Mouse (Mus musculus) intestine, embryonic 14.5 days (tissue): ENCODE results near the gene Gm17657. TPM values are rescaled to one million over a fixed set of nuclear protein-coding genes. Genes with fewer than 3 reads are reported as not detected.

Experiments used
- ATAC-seq: fragments of 200-750 bp; cut with Nextera tagmentation; replicated peaks from 2 replicates; pipeline ENCODE4 v1.8.0; 2017; ENCODE audit warnings: low read depth, moderate number of reproducible peaks, moderate TSS enrichment, moderate library complexity; ENCODE audit not compliant: low FRiP score, low TSS enrichment
- DNase-seq: peaks from one replicate; pipeline ENCODE4 v3.0.0-alpha.2; 2018; ENCODE audit warnings: low spot score
- H3K27ac ChIP-seq: fragments of 300-500 bp; sonication (generic); 2 replicates; pipeline ENCODE4 v1.5.1; 2014; ENCODE audit warnings: low read depth, mild to moderate bottlenecking, control low read depth
- H3K27me3 ChIP-seq: fragments of 300-500 bp; sonication (generic); replicated peaks from 2 replicates; pipeline ENCODE4 v1.6.1; 2014; ENCODE audit warnings: low read length, control low read depth; ENCODE audit not compliant: control insufficient read depth, insufficient read depth
- H3K36me3 ChIP-seq: fragments of 300-500 bp; sonication (generic); 2 replicates; pipeline ENCODE4 v1.6.1; 2014; ENCODE audit warnings: low read length, control low read depth; ENCODE audit not compliant: control insufficient read depth, insufficient read depth
- H3K4me1 ChIP-seq: fragments of 300-500 bp; sonication (generic); replicated peaks from 2 replicates; pipeline ENCODE4 v1.6.1; 2014; ENCODE audit warnings: low read length, control low read depth, mixed read lengths; ENCODE audit not compliant: control insufficient read depth, insufficient read depth
- H3K4me2 ChIP-seq: fragments of 300-500 bp; sonication (generic); 2 replicates; pipeline ENCODE4 v1.6.1; 2014; ENCODE audit warnings: low read length
- H3K4me3 ChIP-seq: fragments of 300-500 bp; sonication (generic); 2 replicates; pipeline ENCODE4 v1.5.1; 2014; ENCODE audit warnings: low read depth, low read length, control low read depth, mixed read lengths
- H3K9ac ChIP-seq: fragments of 300-500 bp; sonication (generic); 2 replicates; pipeline ENCODE4 v1.6.1; 2014; ENCODE audit warnings: mild to moderate bottlenecking, low read length
- H3K9me3 ChIP-seq: fragments of 300-500 bp; sonication (generic); 2 replicates; pipeline ENCODE4 v1.6.1; 2016; ENCODE audit warnings: low read length, control low read depth; ENCODE audit not compliant: control insufficient read depth
- WGBS: fragments of 180-500 bp; shearing (Covaris S2); extraction: QIAGEN DNeasy Blood & Tissue Kit; methylation state at CpG from one replicate; pipeline ENCODE4 v1.1.7; 2014; 5-methylcytosine and 5-hydroxymethylcytosine counted together
- microRNA-seq: library from miRNA; unstranded; fragments of <30 nt; microRNA quantifications from one replicate; pipeline ENCODE4, GENCODE M21; 2016
- polyA plus RNA-seq: library from polyadenylated mRNA; unstranded; fragments of >200 nt; fragmentation: Nextera tagmentation; extraction: Ambion mirVana; gene quantifications from 2 replicates; pipeline ENCODE4 v1.2.1, GENCODE M21; 2014

The Gm17657 gene
- polyA plus RNA-seq, 1 experiment from 2014 or later = not detected

DNA sequence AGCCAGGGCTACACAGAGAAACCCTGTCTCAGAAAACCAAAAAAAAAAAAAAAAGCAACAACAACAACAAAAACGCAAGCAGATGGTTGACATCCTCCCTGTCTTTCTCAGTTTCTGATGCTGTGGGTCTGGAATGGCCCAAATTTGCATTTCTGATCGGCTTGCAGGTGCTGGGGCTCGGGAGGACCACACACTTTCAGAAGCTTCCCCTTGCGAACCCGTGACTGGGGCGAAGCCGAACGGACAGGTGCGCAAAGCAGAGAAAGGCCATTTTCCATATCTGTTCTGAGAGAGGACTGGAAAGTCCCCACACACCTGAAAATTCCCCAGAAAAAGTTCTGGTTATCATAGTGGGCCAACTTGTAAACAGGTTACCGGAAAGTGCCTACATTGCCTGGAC is 72.1 kb downstream of the Gm17657 start:
- no peaks in the 10 kb centered on the region for H3K36me3 ChIP-seq
- no peak overlapping the region for H3K4me2 ChIP-seq
- DNase-seq (no peak), ATAC-seq (no peak)
- no peak overlapping the region for H3K4me3 ChIP-seq
- no peak overlapping the region for H3K9ac ChIP-seq
- WGBS = 89% methylated on average over 10 of the region's 10 CpGs
- H3K27ac ChIP-seq = no peak overlapping the region
- no peaks in the 10 kb centered on the region for H3K4me1 ChIP-seq
- H3K27me3 ChIP-seq = no peaks in the 10 kb centered on the region
- H3K9me3 ChIP-seq = 0 out of 2 replicates have a peak, but pooled peaks cover under 1% of the 10 kb centered on the region

DNA sequence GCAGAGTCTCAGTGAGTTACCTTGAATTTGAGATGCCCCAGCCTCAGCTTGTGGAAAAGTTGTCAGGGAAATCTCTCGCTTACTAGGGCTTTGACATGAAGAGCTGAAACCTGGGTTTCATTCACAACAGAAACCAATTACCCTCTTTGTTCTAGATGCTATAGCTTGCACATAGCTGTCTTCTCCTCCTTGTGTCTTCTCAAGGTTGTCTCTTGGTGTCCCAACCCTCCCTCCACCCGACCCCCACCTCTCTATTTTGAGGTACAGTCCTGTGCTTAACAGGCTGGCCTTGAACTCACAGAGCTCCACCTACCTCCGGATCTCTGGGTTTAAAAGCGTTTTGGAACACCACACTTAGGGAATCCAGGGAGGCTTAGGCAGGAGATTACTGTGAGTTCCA is 73.0 kb downstream of the Gm17657 start:
- no peaks in the 10 kb centered on the region for H3K4me1 ChIP-seq
- no peaks in the 10 kb centered on the region for H3K27me3 ChIP-seq
- DNase-seq (no peak), ATAC-seq (no peak)
- no peak overlapping the region for H3K27ac ChIP-seq
- H3K4me3 ChIP-seq = no peak overlapping the region
- no peak overlapping the region for H3K4me2 ChIP-seq
- no peak overlapping the region for H3K9ac ChIP-seq
- H3K9me3 ChIP-seq = no peaks in the 10 kb centered on the region
- no peaks in the 10 kb centered on the region for H3K36me3 ChIP-seq
- WGBS = 74% methylated on average over 4 of the region's 4 CpGs

DNA sequence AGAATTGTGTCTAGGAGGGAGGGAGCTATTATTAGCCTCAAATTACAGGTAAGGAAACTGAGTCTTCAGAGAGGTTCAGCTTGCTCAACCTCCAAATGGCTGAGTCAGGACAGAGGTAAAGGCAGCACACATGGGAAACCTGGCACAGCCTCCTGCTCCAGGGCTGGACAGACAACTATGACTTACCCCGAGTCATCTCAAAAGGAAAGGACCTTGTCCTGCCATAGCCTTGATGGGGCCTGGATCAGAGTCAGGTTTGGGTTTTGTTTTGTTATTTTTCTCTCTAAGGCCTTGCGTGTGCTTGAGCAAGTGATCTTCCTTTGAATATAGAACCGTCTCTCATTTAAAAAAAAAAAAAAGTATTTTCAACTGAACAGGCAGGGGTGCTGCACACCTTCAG is 74.3 kb downstream of the Gm17657 start:
- no peaks in the 10 kb centered on the region for H3K27me3 ChIP-seq
- peaks cover 6% of the 10 kb centered on the region for H3K4me1 ChIP-seq
- ATAC-seq = no peak
- no peak overlapping the region for H3K9ac ChIP-seq
- H3K4me2 ChIP-seq = no peak overlapping the region
- WGBS = 98% methylated on average over 3 of the region's 3 CpGs
- DNase-seq = no peak
- no peak overlapping the region for H3K4me3 ChIP-seq
- no peak overlapping the region for H3K27ac ChIP-seq
- no peaks in the 10 kb centered on the region for H3K9me3 ChIP-seq
- no peaks in the 10 kb centered on the region for H3K36me3 ChIP-seq

DNA sequence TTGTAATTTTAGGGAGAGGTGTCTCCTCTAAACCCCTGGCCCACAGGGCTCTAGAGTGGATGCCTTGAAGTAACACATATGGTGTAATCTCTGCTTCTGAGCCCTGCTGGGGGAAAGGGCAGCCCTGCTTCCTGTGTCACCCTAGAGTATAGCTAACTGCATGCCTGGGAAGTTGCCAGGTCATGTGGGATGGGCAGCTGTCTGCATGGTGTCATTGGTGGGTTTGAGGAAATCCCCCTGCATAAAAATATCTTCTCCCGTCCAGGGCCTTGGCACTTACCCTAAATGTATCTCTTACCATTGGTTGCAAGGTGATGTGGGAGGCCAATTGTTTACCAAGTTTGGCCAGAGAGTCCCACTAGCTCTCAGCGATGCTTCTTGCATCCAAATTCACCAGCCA is 75.4 kb downstream of the Gm17657 start:
- no peaks in the 10 kb centered on the region for H3K36me3 ChIP-seq
- H3K27me3 ChIP-seq = no peaks in the 10 kb centered on the region
- no peaks in the 10 kb centered on the region for H3K9me3 ChIP-seq
- ATAC-seq = no peak
- no peak overlapping the region for H3K4me2 ChIP-seq
- no peak overlapping the region for H3K4me3 ChIP-seq
- 67% methylated on average over 2 of the region's 2 CpGs for whole genome bisulfite sequencing
- no peak overlapping the region for H3K9ac ChIP-seq
- peaks cover 12% of the 10 kb centered on the region for H3K4me1 ChIP-seq
- H3K27ac ChIP-seq = no peak overlapping the region
- DNase-seq = no peak

DNA sequence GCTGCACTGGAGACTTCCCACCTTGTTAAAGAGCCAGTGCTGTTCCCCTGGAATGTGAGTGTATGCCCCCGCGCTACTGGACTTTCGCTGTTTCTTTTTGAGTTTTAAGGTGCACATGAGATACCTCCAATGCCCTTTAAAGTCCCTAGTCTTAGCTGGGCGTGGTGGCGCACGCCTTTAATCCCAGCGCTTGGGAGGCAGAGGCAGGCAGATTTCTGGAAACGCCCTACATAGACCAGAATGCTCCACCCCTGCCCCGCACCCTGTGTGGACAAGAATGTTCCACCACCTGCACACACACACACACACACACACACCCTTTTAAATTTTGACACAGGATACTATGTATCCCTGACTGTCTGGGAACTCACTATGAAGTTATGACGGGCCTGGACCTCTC is 76.0 kb downstream of the Gm17657 start:
- 95% methylated on average over 10 of the region's 10 CpGs for WGBS
- ATAC-seq (no peak), DNase-seq (no peak)
- H3K4me1 ChIP-seq = peaks cover 12% of the 10 kb centered on the region
- no peak overlapping the region for H3K4me2 ChIP-seq
- no peak overlapping the region for H3K9ac ChIP-seq
- no peak overlapping the region for H3K27ac ChIP-seq
- no peaks in the 10 kb centered on the region for H3K36me3 ChIP-seq
- H3K4me3 ChIP-seq = no peak overlapping the region
- H3K9me3 ChIP-seq = no peaks in the 10 kb centered on the region
- H3K27me3 ChIP-seq = no peaks in the 10 kb centered on the region

Small RNAs within 50 kb of the gene (microRNA-seq; reads per million reads assigned to microRNA genes)
- not detected for gene Mir7667

Other genes with a start within 250 kb of the Gm17657 start
- 0.18 and 0.32 TPM in 2 replicates for gene Pi16, start 232.0 kb downstream of the Gm17657 start, polyA plus RNA-seq
- gene Mtch1, start 201.7 kb downstream of the Gm17657 start, polyA plus RNA-seq = 292 and 324 TPM in 2 replicates
- gene Fgd2, start 188.7 kb downstream of the Gm17657 start, polyA plus RNA-seq = 13.9 and 15.4 TPM in 2 replicates
- 13.3 and 13.6 TPM in 2 replicates for gene Pim1, start 58.9 kb downstream of the Gm17657 start, polyA plus RNA-seq
- gene Tbc1d22b, start 147 bp upstream of the Gm17657 start, polyA plus RNA-seq = 13.9 and 14.0 TPM in 2 replicates
- gene Tmem217, start 2.7 kb upstream of the Gm17657 start, polyA plus RNA-seq = 0.30 and 0.39 TPM in 2 replicates
- 76.0 and 86.7 TPM in 2 replicates for gene Rnf8, start 65.2 kb upstream of the Gm17657 start, polyA plus RNA-seq
- gene Gm28043, start 65.2 kb upstream of the Gm17657 start, polyA plus RNA-seq = 2.8 and 3.4 TPM in 2 replicates
- gene Cmtr1, start 111.0 kb upstream of the Gm17657 start, polyA plus RNA-seq = 96.5 and 107 TPM in 2 replicates
- 16.3 and 16.4 TPM in 2 replicates for gene Ccdc167, start 167.4 kb upstream of the Gm17657 start, polyA plus RNA-seq